Mouse (Mus musculus) CH12.LX (cell line): ENCODE results near the gene Map2k4. TPM values are rescaled to one million over a fixed set of nuclear protein-coding genes. Genes with fewer than 3 reads are reported as not detected.

ENCODE experiments used
- DNase-seq: peaks from one replicate; pipeline ENCODE4 v3.0.0-alpha.2; 2013; ENCODE audit errors: extremely low read depth
- H3K27ac ChIP-seq: 2 replicates; pipeline ENCODE4 v1.5.1; 2012; ENCODE audit warnings: low read depth, mild to moderate bottlenecking, control low read depth, moderate library complexity; ENCODE audit not compliant: insufficient read depth
- H3K27me3 ChIP-seq: replicated peaks from 2 replicates; pipeline ENCODE3; 2012; ENCODE audit warnings: inconsistent platforms
- H3K36me3 ChIP-seq, 2 experiments: replicated peaks in 1 of 2; 2 replicates each; pipeline versions ENCODE3 to v1.6.1; 2012; ENCODE audit warnings: inconsistent platforms in 1 of 2, low read length in 1 of 2, mild to moderate bottlenecking in 1 of 2, mixed read lengths in 1 of 2, moderate library complexity in 1 of 2; ENCODE audit not compliant: control insufficient read depth in 1 of 2, insufficient read depth in 1 of 2
- H3K4me1 ChIP-seq, 2 experiments: 2 replicates each; pipeline ENCODE4 v1.6.1; 2012; ENCODE audit warnings: inconsistent platforms in 1 of 2, moderate library complexity in 1 of 2; ENCODE audit not compliant: insufficient read depth in 2 of 2, control insufficient read depth in 1 of 2
- H3K4me2 ChIP-seq: 2 replicates; pipeline ENCODE4 v1.6.1; 2012; ENCODE audit warnings: low read depth, mild to moderate bottlenecking, control low read depth; ENCODE audit not compliant: poor library complexity, insufficient read depth, severe bottlenecking
- H3K4me3 ChIP-seq, 3 experiments: fragments of 150-350 bp in 1 of 3; sonication (generic) in 1 of 3; replicated peaks in 1 of 3; 2 replicates each; pipeline versions ENCODE3 to v1.5.1; 2011 to 2012; ENCODE audit warnings: low read depth in 2 of 3, low read length in 2 of 3, mild to moderate bottlenecking in 2 of 3, moderate library complexity in 2 of 3, control low read depth in 1 of 3, improper control_type of control experiment in 1 of 3, inconsistent platforms in 1 of 3, mixed read lengths in 1 of 3; ENCODE audit not compliant: poor library complexity in 1 of 3
- H3K79me2 ChIP-seq: replicated peaks from 2 replicates; pipeline ENCODE4 v1.6.1; 2012; ENCODE audit warnings: mild to moderate bottlenecking, moderate library complexity; ENCODE audit not compliant: control insufficient read depth, poor library complexity, insufficient read depth, severe bottlenecking; ENCODE audit errors: extremely low read depth
- H3K9ac ChIP-seq: 2 replicates; pipeline ENCODE4 v1.6.1; 2012; ENCODE audit warnings: low read depth, mild to moderate bottlenecking, control low read depth, moderate library complexity; ENCODE audit not compliant: insufficient read depth
- H3K9me3 ChIP-seq: replicated peaks from 2 replicates; pipeline ENCODE3; 2012; ENCODE audit warnings: low read length, inconsistent platforms, mixed read lengths
- BHLHE40 ChIP-seq: IDR thresholded peaks from 2 replicates; pipeline ENCODE4 v1.6.1; 2011; ENCODE audit warnings: mild to moderate bottlenecking, low read depth, low read length, improper control_type of control experiment
- CHD1 ChIP-seq: IDR thresholded peaks from 2 replicates; pipeline ENCODE4 v1.6.1; 2012; ENCODE audit warnings: low read depth, low read length, improper control_type of control experiment, inconsistent platforms
- E2F4 ChIP-seq: IDR thresholded peaks from 2 replicates; pipeline ENCODE4 v1.6.1; 2011; ENCODE audit warnings: low read depth, low read length, improper control_type of control experiment; ENCODE audit not compliant: insufficient replicate concordance
- ELF1 ChIP-seq: IDR thresholded peaks from 2 replicates; pipeline ENCODE4 v1.6.1; 2014; ENCODE audit warnings: low read depth, mild to moderate bottlenecking, inconsistent platforms, low read length, improper control_type of control experiment
- EP300 ChIP-seq: IDR thresholded peaks from 2 replicates; pipeline ENCODE4 v1.6.1; 2011; ENCODE audit warnings: low read length, improper control_type of control experiment
- ETS1 ChIP-seq: conservative IDR thresholded peaks from 2 replicates; pipeline ENCODE4 v1.6.1; 2012; ENCODE audit warnings: low read depth, mild to moderate bottlenecking, inconsistent platforms, low read length, improper control_type of control experiment, moderate library complexity
- HCFC1 ChIP-seq: IDR thresholded peaks from 2 replicates; pipeline ENCODE4 v1.6.1; 2012; ENCODE audit warnings: low read depth, mild to moderate bottlenecking, inconsistent platforms, low read length, improper control_type of control experiment
- JUND ChIP-seq: conservative IDR thresholded peaks from 2 replicates; pipeline ENCODE4 v1.6.1; 2011; ENCODE audit warnings: low read depth, low read length, improper control_type of control experiment
- KAT2A ChIP-seq: IDR thresholded peaks from 2 replicates; pipeline ENCODE4 v1.6.1; 2012; ENCODE audit warnings: low read length, improper control_type of control experiment, inconsistent platforms; ENCODE audit not compliant: insufficient replicate concordance
- MAFK ChIP-seq: IDR thresholded peaks from 2 replicates; pipeline ENCODE4 v1.6.1; 2011; ENCODE audit warnings: low read length, improper control_type of control experiment; ENCODE audit not compliant: insufficient replicate concordance
- MAZ ChIP-seq: IDR thresholded peaks from 2 replicates; pipeline ENCODE4 v1.6.1; 2012; ENCODE audit warnings: low read depth, mild to moderate bottlenecking, inconsistent platforms, low read length, improper control_type of control experiment, moderate library complexity
- MEF2A ChIP-seq: IDR thresholded peaks from 2 replicates; pipeline ENCODE4 v1.6.1; 2014; ENCODE audit warnings: low read depth, mild to moderate bottlenecking, inconsistent platforms, low read length, improper control_type of control experiment, borderline replicate concordance
- MXI1 ChIP-seq: IDR thresholded peaks from 2 replicates; pipeline ENCODE4 v1.6.1; 2011; ENCODE audit warnings: mild to moderate bottlenecking, low read depth, low read length, improper control_type of control experiment
- MYC ChIP-seq: IDR thresholded peaks from 2 replicates; pipeline ENCODE4 v1.6.1; 2011; ENCODE audit warnings: low read depth, mild to moderate bottlenecking, improper control_type of control experiment, low read length
- NELFE ChIP-seq: IDR thresholded peaks from 2 replicates; pipeline ENCODE4 v1.6.1; 2011; ENCODE audit warnings: low read depth, low read length, improper control_type of control experiment
- NRF1 ChIP-seq: IDR thresholded peaks from 2 replicates; pipeline ENCODE4 v1.6.1; 2014; ENCODE audit warnings: low read depth, mild to moderate bottlenecking, inconsistent platforms, low read length, improper control_type of control experiment, moderate library complexity
- POLR2AphosphoS2 ChIP-seq: IDR thresholded peaks from 2 replicates; pipeline ENCODE4 v1.6.1; 2011; ENCODE audit warnings: low read depth, low read length, improper control_type of control experiment
- RCOR1 ChIP-seq: conservative IDR thresholded peaks from 2 replicates; pipeline ENCODE4 v1.6.1; 2012; ENCODE audit warnings: low read depth, mild to moderate bottlenecking, inconsistent platforms, low read length, improper control_type of control experiment
- TBP ChIP-seq: conservative IDR thresholded peaks from 2 replicates; pipeline ENCODE4 v1.6.1; 2011; ENCODE audit warnings: low read depth, low read length, improper control_type of control experiment
- TCF12 ChIP-seq: IDR thresholded peaks from 2 replicates; pipeline ENCODE4 v1.6.1; 2014; ENCODE audit warnings: low read depth, mild to moderate bottlenecking, inconsistent platforms, low read length, improper control_type of control experiment
- UBTF ChIP-seq: IDR thresholded peaks from 2 replicates; pipeline ENCODE4 v1.6.1; 2012; ENCODE audit warnings: low read depth, mild to moderate bottlenecking, inconsistent platforms, low read length, improper control_type of control experiment, moderate library complexity
- USF1 ChIP-seq: IDR thresholded peaks from 2 replicates; pipeline ENCODE4 v1.6.1; 2014; ENCODE audit warnings: low read depth, mild to moderate bottlenecking, inconsistent platforms, low read length, improper control_type of control experiment
- USF2 ChIP-seq: conservative IDR thresholded peaks from 2 replicates; pipeline ENCODE4 v1.6.1; 2011; ENCODE audit warnings: low read depth, low read length, improper control_type of control experiment
- ZC3H11A ChIP-seq: IDR thresholded peaks from 2 replicates; pipeline ENCODE4 v1.6.1; 2012; ENCODE audit warnings: low read depth, mild to moderate bottlenecking, inconsistent platforms, low read length, improper control_type of control experiment
- ZMIZ1 ChIP-seq: IDR thresholded peaks from 2 replicates; pipeline ENCODE4 v1.6.1; 2012; ENCODE audit warnings: low read depth, mild to moderate bottlenecking, inconsistent platforms, low read length, improper control_type of control experiment
- ZNF384 ChIP-seq: IDR thresholded peaks from 2 replicates; pipeline ENCODE4 v1.6.1; 2012; ENCODE audit warnings: low read depth, low read length, improper control_type of control experiment, inconsistent platforms
- dilution Hi-C: fragments of 300-500 bp; cut with MboI; formaldehyde crosslinking; loops from 2 replicates; pipeline ENCODE4 v1.14.3; 2020; ENCODE audit warnings: low sequenced_read_pairs; ENCODE audit not compliant: extremely low pct_unique_long_range_greater_than_20kb, extremely low pct_ligation_motif_present
- in situ Hi-C: fragments of 300-500 bp; cut with MboI; formaldehyde crosslinking; loops from 3 replicates; pipeline ENCODE4 v1.14.3; 2019; ENCODE audit warnings: low sequenced_read_pairs, low pct_ligation_motif_present, low pct_unique_long_range_greater_than_20kb, mixed read lengths
- polyA plus RNA-seq: library from polyadenylated mRNA; unstranded; fragments of >175 nt; gene quantifications from 2 replicates; pipeline ENCODE4 v1.2.1, GENCODE M21; 2012; ENCODE audit warnings: low read depth; ENCODE audit not compliant: insufficient read length
- total RNA-seq, 2 experiments: library from RNA; depleted of rRNA; stranded (reverse); fragments of 300-350 nt in 1 of 2; fragments of >200 nt in 1 of 2; gene quantifications; 2 replicates each; pipeline ENCODE4 v1.2.3; 2012 to 2014

Gene Map2k4
- total and polyA plus RNA-seq, 3 experiments: 27.2 to 50.0 (median 43.3) TPM

DNA sequence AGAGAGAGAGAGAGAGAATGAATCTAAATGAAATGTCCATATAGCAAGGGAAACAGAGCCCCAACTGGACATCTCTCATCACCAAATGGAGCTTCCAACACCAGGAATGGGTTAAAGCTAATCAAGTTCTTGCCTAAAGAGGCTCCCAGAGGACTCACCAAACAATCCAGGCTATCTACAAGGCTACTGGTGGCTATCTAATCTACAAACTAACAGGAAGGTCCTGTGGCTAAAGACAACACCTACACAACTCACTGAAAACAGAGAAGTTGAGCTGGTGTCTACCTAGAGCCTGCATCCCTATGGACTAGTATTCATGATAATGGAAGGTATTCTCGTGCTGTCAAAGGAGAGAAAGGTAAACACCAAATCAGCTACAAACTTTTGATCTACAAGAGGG is 28.7 kb downstream of the Map2k4 start:
- H3K9ac ChIP-seq: no peak overlapping the region
- H3K4me2 ChIP-seq: no peak overlapping the region
- no peaks in the 10 kb centered on the region for H3K9me3 ChIP-seq
- dilution Hi-C loops (no loop called here), in situ Hi-C loops (no loop called here)
- peaks cover 0 to 24% of the 10 kb centered on the region in 2 experiments for H3K36me3 ChIP-seq
- no peaks in the 10 kb centered on the region for H3K27me3 ChIP-seq
- H3K4me1 ChIP-seq: peaks cover 0 to 26% of the 10 kb centered on the region in 2 experiments; a peak in 2 of 4 replicates
- no peak overlapping the region for H3K27ac ChIP-seq
- DNase-seq: no peak
- no peak for TF ChIP-seq JUND
- TF ChIP-seq MYC: no peak
- no peak for TF ChIP-seq POLR2AphosphoS2
- TF ChIP-seq MAFK: no peak
- TF ChIP-seq MEF2A: no peak
- TF ChIP-seq TBP: no peak
- no peak for TF ChIP-seq UBTF
- no peak for TF ChIP-seq KAT2A
- TF ChIP-seq TCF12: no peak
- TF ChIP-seq NELFE: no peak
- no peak for TF ChIP-seq E2F4
- no peak for TF ChIP-seq ZMIZ1
- TF ChIP-seq ETS1: no peak
- peaks cover 13% of the 10 kb centered on the region for H3K79me2 ChIP-seq
- H3K4me3 ChIP-seq: no peak overlapping the region

DNA sequence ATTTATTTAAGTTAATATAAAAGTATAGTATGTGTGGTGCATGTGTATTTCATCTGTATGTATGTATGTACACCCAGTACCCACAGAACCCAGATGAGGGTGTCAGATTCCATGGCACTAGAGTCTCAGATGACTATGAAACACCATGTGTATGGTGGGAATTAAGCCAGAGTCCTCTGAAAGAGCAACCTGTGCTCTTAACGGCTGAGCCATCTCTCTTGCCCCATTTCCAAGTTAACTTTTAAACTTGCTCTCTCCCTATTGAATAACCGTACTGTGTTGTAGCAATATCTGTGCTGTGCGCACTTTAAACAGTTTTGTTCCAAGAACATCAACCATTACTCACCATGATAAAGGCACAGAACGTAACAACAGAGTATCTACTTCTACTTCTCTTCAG is 33.9 kb downstream of the Map2k4 start:
- H3K4me2 ChIP-seq: no peak overlapping the region
- dilution Hi-C loops (no loop called here), in situ Hi-C loops (no loop called here)
- peaks cover 0 to 33% of the 10 kb centered on the region in 2 experiments for H3K36me3 ChIP-seq
- no peak overlapping the region for H3K4me3 ChIP-seq
- H3K27ac ChIP-seq: no peak overlapping the region
- H3K27me3 ChIP-seq: no peaks in the 10 kb centered on the region
- TF ChIP-seq ZMIZ1: no peak
- no peak for TF ChIP-seq TBP
- TF ChIP-seq USF1: no peak
- no peak for TF ChIP-seq USF2
- TF ChIP-seq MYC: no peak
- no peak for TF ChIP-seq ELF1
- no peak for TF ChIP-seq HCFC1
- TF ChIP-seq NRF1: no peak
- no peak for TF ChIP-seq ZC3H11A
- TF ChIP-seq MAZ: no peak
- no peak for TF ChIP-seq MAFK
- TF ChIP-seq POLR2AphosphoS2: no peak
- TF ChIP-seq UBTF: no peak
- no peak for TF ChIP-seq CHD1
- TF ChIP-seq BHLHE40: no peak
- no peak for TF ChIP-seq MXI1
- TF ChIP-seq RCOR1: no peak
- TF ChIP-seq EP300: no peak
- no peak for TF ChIP-seq ZNF384
- H3K4me1 ChIP-seq: peaks cover 0 to 24% of the 10 kb centered on the region in 2 experiments; a peak in 2 of 4 replicates
- DNase-seq: no peak
- H3K79me2 ChIP-seq: peaks cover 10% of the 10 kb centered on the region; the same call in 1 of the 2 replicates
- no peak overlapping the region for H3K9ac ChIP-seq
- no peaks in the 10 kb centered on the region for H3K9me3 ChIP-seq
